Mouse (Mus musculus) kidney, embryonic 15.5 days (tissue): ENCODE measurements around the gene Car9. TPM values are rescaled to one million over a fixed set of nuclear protein-coding genes. Genes with fewer than 3 reads are reported as not detected.

Experiments
- ATAC-seq: fragments of 200-750 bp; cut with Nextera tagmentation; replicated peaks from 2 replicates; pipeline ENCODE4 v1.8.0; 2017; ENCODE audit warnings: moderate TSS enrichment; ENCODE audit not compliant: low FRiP score
- H3K27ac ChIP-seq: fragments of 300-500 bp; sonication (generic); 2 replicates; pipeline ENCODE4 v1.5.1; 2015; ENCODE audit warnings: mild to moderate bottlenecking, inconsistent platforms
- H3K27me3 ChIP-seq: fragments of 300-500 bp; sonication (generic); 2 replicates; pipeline ENCODE4 v1.6.1; 2015; ENCODE audit warnings: inconsistent platforms
- H3K36me3 ChIP-seq: fragments of 300-500 bp; sonication (generic); 2 replicates; pipeline ENCODE4 v1.6.1; 2015; ENCODE audit warnings: inconsistent platforms
- H3K4me1 ChIP-seq: fragments of 300-500 bp; sonication (generic); 2 replicates; pipeline ENCODE4 v1.6.1; 2015; ENCODE audit warnings: inconsistent platforms
- H3K4me2 ChIP-seq: fragments of 300-500 bp; sonication (generic); 2 replicates; pipeline ENCODE4 v1.6.1; 2015; ENCODE audit warnings: moderate library complexity, mild to moderate bottlenecking, inconsistent platforms
- H3K4me3 ChIP-seq: fragments of 300-500 bp; sonication (generic); replicated peaks from 2 replicates; pipeline ENCODE4 v1.5.1; 2015; ENCODE audit warnings: mild to moderate bottlenecking, inconsistent platforms
- H3K9ac ChIP-seq: fragments of 300-500 bp; sonication (generic); 2 replicates; pipeline ENCODE4 v1.6.1; 2015; ENCODE audit warnings: mild to moderate bottlenecking, inconsistent platforms
- H3K9me3 ChIP-seq: fragments of 300-500 bp; sonication (generic); replicated peaks from 2 replicates; pipeline ENCODE4 v1.6.1; 2016; ENCODE audit warnings: inconsistent platforms
- WGBS: fragments of 180-500 bp; shearing (Covaris S2); methylation state at CpG from one replicate; pipeline ENCODE4 v1.1.7; 2015; ENCODE audit warnings: mixed read lengths; 5-methylcytosine and 5-hydroxymethylcytosine counted together
- polyA plus RNA-seq: library from polyadenylated mRNA; unstranded; fragments of >200 nt; fragmentation: Nextera tagmentation; extraction: Ambion mirVana; gene quantifications from 2 replicates; pipeline ENCODE4 v1.2.1, GENCODE M21; 2015

Gene Car9
- polyA plus RNA-seq, 1 experiment from 2014 or later = 2.1 TPM

- H3K27me3 ChIP-seq = no peaks in the 10 kb centered on the region
- peaks cover 37% of the 10 kb centered on the region for H3K36me3 ChIP-seq
- peak overlapping the region; percentile 100 for H3K27ac ChIP-seq
- 18% methylated on average over 13 of the region's 13 CpGs for WGBS
- no peaks in the 10 kb centered on the region for H3K9me3 ChIP-seq
- peak overlapping the region; percentile 85 for H3K4me2 ChIP-seq
- H3K9ac ChIP-seq = peak overlapping the region; percentile 96
- H3K4me1 ChIP-seq = peaks cover 53% of the 10 kb centered on the region
- peak; percentile 13; the same call in 1 of the 2 replicates for ATAC-seq
- peak overlapping the region; percentile 90 for H3K4me3 ChIP-seq
Measured at GRCm38 (mm10) chr4:43558631-43559356, 52.0 kb downstream of the Car9 start.

- H3K4me3 ChIP-seq = peak overlapping the region; percentile 90
- H3K4me1 ChIP-seq = peaks cover 58% of the 10 kb centered on the region
- H3K9me3 ChIP-seq = no peaks in the 10 kb centered on the region
- H3K9ac ChIP-seq = peak overlapping the region; percentile 96; the same call in 1 of the 2 replicates
- peaks cover 30% of the 10 kb centered on the region for H3K36me3 ChIP-seq
- WGBS = 67% methylated on average over 13 of the region's 13 CpGs
- H3K27me3 ChIP-seq = no peaks in the 10 kb centered on the region
- peak overlapping the region; percentile 100 for H3K27ac ChIP-seq
- no peak for ATAC-seq
- peak overlapping the region; percentile 85 for H3K4me2 ChIP-seq
Measured at GRCm38 (mm10) chr4:43559519-43560242, 52.9 kb downstream of the Car9 start.

GRCm38 (mm10) chr4:43560243-43560611, 53.5 kb downstream of the Car9 start:
- H3K4me3 ChIP-seq = peak overlapping the region; percentile 90
- H3K9me3 ChIP-seq = no peaks in the 10 kb centered on the region
- no peaks in the 10 kb centered on the region for H3K27me3 ChIP-seq
- peak overlapping the region; percentile 100; the same call in 1 of the 2 replicates for H3K27ac ChIP-seq
- H3K4me2 ChIP-seq = peak overlapping the region; percentile 85
- H3K36me3 ChIP-seq = peaks cover 30% of the 10 kb centered on the region
- H3K4me1 ChIP-seq = peaks cover 58% of the 10 kb centered on the region
- no peak for ATAC-seq
- 18% methylated on average over 6 of the region's 6 CpGs for WGBS
- peak overlapping the region; percentile 96; the same call in 1 of the 2 replicates for H3K9ac ChIP-seq

- Histone ChIP-seq H3K9me3 (no peaks in the 10 kb centered on the region), H3K4me1 (peaks cover 58% of the 10 kb centered on the region), H3K36me3 (peaks cover 30% of the 10 kb centered on the region), H3K27ac (peak overlapping the region; percentile 100), H3K9ac (peak overlapping the region; percentile 96), H3K4me2 (peak overlapping the region; percentile 85), H3K4me3 (peak overlapping the region; percentile 90), H3K27me3 (no peaks in the 10 kb centered on the region)
- WGBS = 12% methylated on average over 2 of the region's 2 CpGs
- ATAC-seq = no peak
Measured at GRCm38 (mm10) chr4:43560976-43561375, 54.2 kb downstream of the Car9 start.

DNA sequence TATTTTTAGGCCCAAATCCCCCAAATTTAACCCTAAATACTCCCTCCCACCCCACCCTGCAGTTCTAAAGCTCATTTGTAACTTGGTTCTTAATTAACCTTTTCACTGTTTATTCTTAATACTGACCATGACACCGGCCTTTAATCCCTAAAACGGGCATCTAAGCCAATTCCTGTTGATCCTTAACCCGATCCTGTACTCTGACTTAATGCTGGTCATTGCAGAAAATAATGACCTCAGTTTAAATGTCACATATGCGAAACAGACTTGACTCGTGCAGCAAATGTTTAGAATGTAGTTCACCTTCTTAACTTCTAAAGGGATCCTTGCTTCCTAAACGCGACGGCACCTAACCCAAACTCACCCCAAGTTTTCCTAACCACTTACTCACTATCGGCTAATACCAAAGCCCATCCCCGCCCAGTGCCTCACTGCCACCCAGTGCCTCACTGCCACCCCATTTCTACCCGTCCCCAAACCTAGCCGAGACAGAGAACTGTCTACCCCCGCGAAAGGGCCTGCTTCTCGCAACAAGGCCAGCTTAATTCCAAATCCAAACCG, 54.8 kb downstream of the Car9 start:
- peak overlapping the region; percentile 90 for H3K4me3 ChIP-seq
- peaks cover 30% of the 10 kb centered on the region for H3K36me3 ChIP-seq
- H3K27me3 ChIP-seq = no peaks in the 10 kb centered on the region
- H3K27ac ChIP-seq = peak overlapping the region; percentile 100
- WGBS = 2% methylated on average over 16 of the region's 16 CpGs
- H3K4me2 ChIP-seq = peak overlapping the region; percentile 85
- peak; percentile 9 for ATAC-seq
- H3K4me1 ChIP-seq = peaks cover 58% of the 10 kb centered on the region
- no peaks in the 10 kb centered on the region for H3K9me3 ChIP-seq
- peak overlapping the region; percentile 96 for H3K9ac ChIP-seq

DNA sequence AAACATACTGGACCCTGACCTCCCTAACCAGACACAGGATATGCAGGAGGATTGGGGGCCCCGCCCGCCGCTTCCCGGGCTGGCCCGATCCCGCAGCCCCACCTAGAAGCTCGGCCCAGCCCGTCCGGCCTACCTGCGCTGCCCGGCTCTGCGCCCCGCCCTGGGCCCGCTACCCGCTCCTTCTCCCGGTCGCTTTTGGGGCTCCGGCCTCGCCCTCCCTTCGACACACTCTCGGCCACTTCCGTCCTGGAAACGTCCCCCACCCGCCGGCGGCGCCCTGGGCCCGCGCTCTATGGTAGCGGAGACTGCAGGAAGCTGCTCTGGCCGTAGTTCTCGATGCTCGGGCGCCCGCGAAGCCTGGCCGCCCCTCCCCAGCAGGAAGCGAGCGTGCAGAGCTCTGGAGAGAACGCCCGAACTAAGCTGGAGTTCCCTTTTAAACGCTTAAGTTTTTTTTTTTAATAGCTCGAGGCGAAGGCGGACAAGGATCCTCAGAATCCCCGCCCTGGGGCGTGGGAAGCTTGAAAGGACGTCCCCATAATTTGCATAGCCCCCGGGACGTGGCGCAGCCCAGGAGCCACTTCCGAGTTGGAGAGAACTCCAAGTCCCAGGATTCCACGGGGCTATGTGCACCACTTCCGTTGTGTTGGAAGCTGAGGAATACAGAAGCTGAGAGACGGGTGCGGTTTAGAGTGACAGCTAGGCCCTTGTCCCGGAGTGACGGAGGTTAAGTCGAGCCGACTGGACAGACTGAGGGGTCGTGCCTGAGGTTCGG, 55.4 kb downstream of the Car9 start, which contains the start of the genes Creb3 and Tln1:
Gene Creb3, plus strand, starts transcription at position 336 of the 772 bp plus-strand sequence.
Gene Tln1, minus strand, starts transcription at position 695 of the 772 bp plus-strand sequence.
- peaks cover 30% of the 10 kb centered on the region for H3K36me3 ChIP-seq
- H3K27me3 ChIP-seq = no peaks in the 10 kb centered on the region
- ATAC-seq = peak; percentile 93
- peak within 1 kb of the TSS; percentile 90 for H3K4me3 ChIP-seq
- H3K4me2 ChIP-seq = peak within 1 kb of the TSS; percentile 85
- H3K9me3 ChIP-seq = no peaks in the 10 kb centered on the region
- WGBS = under 1% methylated on average over 62 of the region's 62 CpGs
- H3K4me1 ChIP-seq = peaks cover 56% of the 10 kb centered on the region
- H3K9ac ChIP-seq = peak within 1 kb of the TSS; percentile 96
- peak within 1 kb of the TSS; percentile 100 for H3K27ac ChIP-seq

DNA sequence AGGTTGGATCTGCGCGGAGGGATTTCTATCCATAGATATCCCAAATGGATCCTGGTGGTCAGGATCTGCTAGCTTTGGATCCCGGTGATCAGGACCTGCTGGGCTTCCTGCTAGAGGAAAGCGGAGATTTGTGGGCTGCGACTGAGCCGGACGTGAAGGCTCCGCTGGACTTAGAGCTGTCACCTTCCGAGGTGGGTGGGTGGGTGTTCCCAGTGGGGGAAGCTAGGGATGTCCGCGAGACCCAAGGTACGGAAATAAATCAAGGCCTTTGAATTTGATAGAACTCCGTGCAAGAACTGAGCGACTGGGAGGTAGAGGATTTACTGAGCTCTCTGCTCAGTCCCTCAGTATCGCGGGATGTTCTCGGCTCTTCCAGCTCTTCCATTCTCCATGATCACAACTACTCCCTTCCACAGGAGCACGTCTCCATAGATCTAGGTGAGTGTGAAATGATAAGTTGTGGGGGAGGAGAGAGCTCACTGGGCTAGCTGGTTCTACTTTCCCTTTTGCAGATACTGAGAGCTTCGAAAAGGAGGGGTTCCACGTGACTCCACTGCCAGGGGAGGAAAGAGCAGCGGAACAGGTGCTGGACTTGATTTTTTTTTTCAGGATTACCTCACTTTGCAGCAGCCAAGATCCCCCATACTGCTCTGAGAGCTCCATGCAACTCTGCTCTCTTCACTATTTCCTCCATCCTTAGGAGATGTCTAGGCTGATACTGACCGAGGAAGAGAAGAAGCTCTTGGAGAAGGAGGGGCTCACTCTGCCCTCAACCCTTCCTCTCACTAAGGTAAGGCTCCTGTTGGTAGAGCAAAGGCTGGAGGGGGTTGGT, 56.2 kb downstream of the Car9 start:
- peak overlapping the region; percentile 96 for H3K9ac ChIP-seq
- H3K27ac ChIP-seq = peak overlapping the region; percentile 100
- H3K9me3 ChIP-seq = no peaks in the 10 kb centered on the region
- peaks cover 48% of the 10 kb centered on the region for H3K4me1 ChIP-seq
- WGBS = 2% methylated on average over 22 of the region's 22 CpGs
- peak overlapping the region; percentile 90 for H3K4me3 ChIP-seq
- H3K36me3 ChIP-seq = peaks cover 35% of the 10 kb centered on the region
- H3K27me3 ChIP-seq = no peaks in the 10 kb centered on the region
- ATAC-seq = 0 out of 2 replicates have a peak, but pooled peaks have one; percentile 1
- H3K4me2 ChIP-seq = peak overlapping the region; percentile 85

Other genes with a start within 250 kb of the Car9 start
- 0.27 and 0.50 TPM in 2 replicates for gene Atp8b5, start 239.8 kb upstream of the Car9 start, polyA plus RNA-seq
- gene Rusc2, start 125.0 kb upstream of the Car9 start, polyA plus RNA-seq = 11.7 and 14.1 TPM in 2 replicates
- 0.27 and 0.44 TPM in 2 replicates for gene Fam166b, start 77.8 kb upstream of the Car9 start, polyA plus RNA-seq
- 5.9 and 7.4 TPM in 2 replicates for gene Tesk1, start 65.0 kb upstream of the Car9 start, polyA plus RNA-seq
- 3.0 and 4.3 TPM in 2 replicates for gene Cd72, start 52.3 kb upstream of the Car9 start, polyA plus RNA-seq
- gene Sit1, start 23.2 kb upstream of the Car9 start, polyA plus RNA-seq = not detected in 2 replicates
- 69.5 and 72.2 TPM in 2 replicates for gene Ccdc107, start 14.1 kb upstream of the Car9 start, polyA plus RNA-seq
- gene Arhgef39, start 7.3 kb upstream of the Car9 start, polyA plus RNA-seq = 40.8 and 45.3 TPM in 2 replicates
- 248 and 303 TPM in 2 replicates for gene Tpm2, start 16.8 kb downstream of the Car9 start, polyA plus RNA-seq
- gene Creb3, start 55.4 kb downstream of the Car9 start, polyA plus RNA-seq = 61.6 and 66.4 TPM in 2 replicates
- gene Tln1, start 55.7 kb downstream of the Car9 start, polyA plus RNA-seq = 71.8 and 81.0 TPM in 2 replicates
- 29.3 and 30.7 TPM in 2 replicates for gene Rgp1, start 71.7 kb downstream of the Car9 start, polyA plus RNA-seq
- gene Gba2, start 71.9 kb downstream of the Car9 start, polyA plus RNA-seq = 20.4 and 22.7 TPM in 2 replicates
- gene Msmp, start 77.5 kb downstream of the Car9 start, polyA plus RNA-seq = 1.3 and 2.6 TPM in 2 replicates
- gene Npr2, start 125.0 kb downstream of the Car9 start, polyA plus RNA-seq = 8.0 and 10.2 TPM in 2 replicates
- 1.4 and 1.7 TPM in 2 replicates for gene Spag8, start 146.6 kb downstream of the Car9 start, polyA plus RNA-seq
- gene Hint2, start 149.5 kb downstream of the Car9 start, polyA plus RNA-seq = 115 and 129 TPM in 2 replicates
- gene Tmem8b, start 162.0 kb downstream of the Car9 start, polyA plus RNA-seq = 2.7 and 3.6 TPM in 2 replicates
- gene Fam221b, start 162.2 kb downstream of the Car9 start, polyA plus RNA-seq = 2.7 and 3.3 TPM in 2 replicates
- not detected in 2 replicates for gene Olfr70, start 193.8 kb downstream of the Car9 start, polyA plus RNA-seq
- not detected in 2 replicates for gene Olfr71, start 203.3 kb downstream of the Car9 start, polyA plus RNA-seq
- 0.77 and 1.0 TPM in 2 replicates for gene Hrct1, start 220.2 kb downstream of the Car9 start, polyA plus RNA-seq
- 0.12 and 0.19 TPM in 2 replicates for gene Spaar, start 223.1 kb downstream of the Car9 start, polyA plus RNA-seq